Mouse (Mus musculus): ENCODE data around the gene Nmt2. TPM values are rescaled to one million over a fixed set of nuclear protein-coding genes. Genes with fewer than 3 reads are reported as not detected.

Gene Nmt2
- polyA plus RNA-seq, 1 experiment, result 20.6 TPM

DNA sequence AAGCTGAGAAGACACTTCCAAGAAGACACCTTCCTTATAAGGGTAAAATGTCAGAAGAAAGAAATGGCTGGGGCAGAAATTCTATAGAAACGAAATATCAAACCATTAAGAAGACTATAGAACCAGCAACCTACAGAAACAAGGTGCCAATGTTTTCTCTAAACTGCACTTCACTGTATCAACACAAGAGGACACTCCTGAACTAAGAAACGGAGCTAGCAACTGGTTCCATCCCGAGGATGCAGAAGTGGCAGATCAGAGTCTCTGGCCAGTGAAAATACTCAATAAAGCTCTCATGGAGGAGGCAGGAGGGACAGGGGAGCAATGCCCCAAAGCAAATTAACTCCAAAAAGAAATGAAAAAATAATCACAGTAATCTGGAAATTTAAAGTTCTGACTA is 64.9 kb downstream of the Nmt2 start:
- Histone ChIP-seq H3K27ac (ENCODE audit: insufficient read depth, low read depth, low read length) (no peak overlapping the region), H3K4me1 (ENCODE audit: control insufficient read depth, insufficient read depth, low read length) (no peaks in the 10 kb centered on the region), H3K4me3 (ENCODE audit: insufficient read depth, low read length) (no peak overlapping the region)
- no peak for TF ChIP-seq CTCF (IDR thresholded peaks at IDR 0.05; ENCODE audit: low read depth, low read length)
- no peak for TF ChIP-seq POLR2A (IDR thresholded peaks at IDR 0.05; ENCODE audit: borderline replicate concordance, low read depth, low read length)

DNA sequence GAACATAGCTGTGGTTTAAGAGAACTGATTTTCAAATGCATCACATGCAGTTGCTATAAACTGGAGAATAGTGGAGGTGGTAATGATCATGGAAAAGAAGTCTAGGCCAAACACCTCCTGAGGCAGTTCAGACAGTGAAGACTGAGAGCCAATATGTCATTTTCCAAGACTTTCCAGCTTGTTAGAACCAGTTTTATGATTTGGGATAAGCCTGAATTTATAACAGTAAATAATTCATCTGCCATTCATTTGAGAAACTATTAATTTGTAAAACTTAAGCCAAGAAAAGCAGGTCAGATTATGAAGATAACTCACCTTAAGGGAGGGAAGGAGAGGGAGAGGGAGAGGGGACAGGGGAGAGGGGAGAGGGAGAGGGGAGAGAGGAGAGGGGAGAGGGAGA is 69.1 kb downstream of the Nmt2 start:
- Histone ChIP-seq H3K4me3 (ENCODE audit: insufficient read depth, low read length) (no peak overlapping the region), H3K27ac (ENCODE audit: insufficient read depth, low read depth, low read length) (no peak overlapping the region), H3K4me1 (ENCODE audit: control insufficient read depth, insufficient read depth, low read length) (peaks cover 24% of the 10 kb centered on the region)
- TF ChIP-seq CTCF (IDR thresholded peaks at IDR 0.05; ENCODE audit: low read depth, low read length) (no peak), POLR2A (IDR thresholded peaks at IDR 0.05; ENCODE audit: borderline replicate concordance, low read depth, low read length) (no peak)

DNA sequence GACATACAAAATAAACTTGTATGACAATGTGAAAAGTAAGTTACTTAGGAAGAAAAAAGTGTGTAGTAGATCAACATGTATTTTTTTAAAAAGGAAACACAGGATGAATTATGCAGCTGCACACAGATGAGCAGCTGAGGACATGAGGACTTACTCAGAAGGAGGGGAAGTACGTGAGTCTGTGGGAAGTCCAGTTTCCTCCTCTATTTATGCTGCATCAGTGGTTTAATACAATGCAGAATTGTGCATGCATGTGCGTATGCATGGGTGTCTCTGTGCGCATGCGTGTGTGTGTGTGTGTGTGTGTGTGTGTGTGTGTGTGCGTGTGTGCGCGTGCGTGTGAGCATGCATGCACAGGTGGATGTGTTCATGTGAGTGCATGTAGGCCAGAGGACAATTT is 71.8 kb downstream of the Nmt2 start:
- Histone ChIP-seq H3K4me3 (ENCODE audit: insufficient read depth, low read length) (no peak overlapping the region), H3K27ac (ENCODE audit: insufficient read depth, low read depth, low read length) (peak overlapping the region; percentile 51), H3K4me1 (ENCODE audit: control insufficient read depth, insufficient read depth, low read length) (peaks cover 24% of the 10 kb centered on the region)
- TF ChIP-seq POLR2A (IDR thresholded peaks at IDR 0.05; ENCODE audit: borderline replicate concordance, low read depth, low read length), result no peak
- TF ChIP-seq CTCF (IDR thresholded peaks at IDR 0.05; ENCODE audit: low read depth, low read length), result no peak

DNA sequence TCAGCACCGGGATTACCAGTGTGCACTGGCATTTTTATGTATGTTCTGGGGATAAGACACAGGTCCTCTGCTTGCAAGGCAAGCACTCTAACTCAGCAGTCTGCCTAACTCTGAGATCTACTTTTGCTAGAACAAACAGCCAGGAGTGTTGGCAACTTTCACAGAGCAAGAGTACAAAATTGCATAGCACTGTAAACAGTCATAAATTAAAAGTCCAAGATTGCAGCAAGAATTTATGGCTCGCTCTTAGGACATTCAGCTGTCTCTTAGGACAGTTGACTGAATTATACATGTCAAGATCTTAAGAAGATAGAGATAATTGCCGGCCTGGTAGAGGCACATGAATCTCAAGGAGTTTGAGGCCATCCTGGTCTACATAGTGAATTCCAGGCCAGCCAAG is 72.3 kb downstream of the Nmt2 start:
- TF ChIP-seq POLR2A (IDR thresholded peaks at IDR 0.05; ENCODE audit: borderline replicate concordance, low read depth, low read length), result no peak
- no peak for TF ChIP-seq CTCF (IDR thresholded peaks at IDR 0.05; ENCODE audit: low read depth, low read length)
- H3K27ac ChIP-seq (ENCODE audit: insufficient read depth, low read depth, low read length), result peak overlapping the region; percentile 51
- H3K4me1 ChIP-seq (ENCODE audit: control insufficient read depth, insufficient read depth, low read length), result peaks cover 24% of the 10 kb centered on the region
- H3K4me3 ChIP-seq (ENCODE audit: insufficient read depth, low read length), result no peak overlapping the region

DNA sequence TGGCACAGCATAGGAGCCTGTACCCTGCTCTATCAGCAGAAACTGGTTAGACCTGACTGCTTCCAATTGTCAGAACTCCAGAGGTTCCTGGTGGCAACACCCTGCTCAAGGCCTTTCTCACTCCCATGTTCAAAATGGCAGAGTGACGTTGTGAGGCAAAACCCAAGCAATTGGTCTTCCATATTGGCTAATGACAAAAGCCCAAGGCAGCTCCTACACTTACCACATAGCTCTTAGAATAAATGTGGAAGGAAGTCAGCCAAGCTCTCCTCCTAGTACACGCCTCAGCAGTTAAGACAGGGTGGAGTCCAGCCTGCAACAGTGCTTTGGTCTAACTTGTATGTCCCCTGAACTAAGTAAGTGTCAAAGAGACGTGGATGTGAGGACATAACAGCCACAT is 73.9 kb downstream of the Nmt2 start:
- TF ChIP-seq CTCF (IDR thresholded peaks at IDR 0.05; ENCODE audit: low read depth, low read length) (no peak), POLR2A (IDR thresholded peaks at IDR 0.05; ENCODE audit: borderline replicate concordance, low read depth, low read length) (no peak)
- no peak overlapping the region for H3K4me3 ChIP-seq (ENCODE audit: insufficient read depth, low read length)
- H3K4me1 ChIP-seq (ENCODE audit: control insufficient read depth, insufficient read depth, low read length), result peaks cover 24% of the 10 kb centered on the region
- H3K27ac ChIP-seq (ENCODE audit: insufficient read depth, low read depth, low read length), result no peak overlapping the region

DNA sequence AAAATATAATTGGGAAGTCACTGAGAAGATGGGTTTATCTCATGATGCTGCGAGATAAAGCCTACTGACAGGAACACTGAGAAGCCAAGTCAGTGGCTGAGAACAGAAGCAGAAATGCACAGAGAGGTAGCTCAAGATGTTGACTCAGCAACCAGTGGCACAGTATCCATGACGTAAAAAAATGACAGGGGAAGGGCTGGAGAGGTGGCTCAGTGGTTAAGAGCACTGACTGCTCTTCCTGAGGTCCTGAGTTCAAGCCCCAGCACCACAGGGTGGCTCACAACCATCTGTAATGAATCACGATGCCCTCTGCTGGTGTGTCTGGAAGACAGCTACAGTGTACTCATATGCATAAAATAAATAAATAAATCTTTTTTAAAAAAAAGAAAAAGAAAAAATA is 77.1 kb downstream of the Nmt2 start:
- Histone ChIP-seq H3K4me3 (ENCODE audit: insufficient read depth, low read length) (no peak overlapping the region), H3K4me1 (ENCODE audit: control insufficient read depth, insufficient read depth, low read length) (peaks cover 16% of the 10 kb centered on the region), H3K27ac (ENCODE audit: insufficient read depth, low read depth, low read length) (no peak overlapping the region)
- TF ChIP-seq POLR2A (IDR thresholded peaks at IDR 0.05; ENCODE audit: borderline replicate concordance, low read depth, low read length) (no peak), CTCF (IDR thresholded peaks at IDR 0.05; ENCODE audit: low read depth, low read length) (no peak)

DNA sequence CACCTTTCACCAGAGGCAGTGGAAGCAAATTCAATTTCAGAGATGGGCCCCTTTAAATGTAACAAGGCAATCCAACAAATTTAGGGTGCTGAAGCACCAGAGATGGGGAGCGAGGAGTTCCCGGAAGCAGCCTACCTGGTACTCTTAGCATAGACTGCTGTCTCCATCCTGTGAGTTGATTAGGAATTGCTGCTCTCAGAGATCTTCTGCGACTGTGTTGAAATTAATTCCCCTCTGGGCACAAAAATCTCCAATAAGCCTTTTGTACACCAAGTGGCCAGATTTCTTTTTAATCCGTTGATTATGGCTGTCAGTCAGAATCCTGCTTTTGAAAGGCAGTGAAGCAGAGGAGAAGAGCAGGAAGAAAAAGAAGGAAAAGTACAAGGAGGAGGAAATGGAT is 81.1 kb downstream of the Nmt2 start:
- no peak overlapping the region for H3K27ac ChIP-seq (ENCODE audit: insufficient read depth, low read depth, low read length)
- no peaks in the 10 kb centered on the region for H3K4me1 ChIP-seq (ENCODE audit: control insufficient read depth, insufficient read depth, low read length)
- H3K4me3 ChIP-seq (ENCODE audit: insufficient read depth, low read length), result no peak overlapping the region
- TF ChIP-seq CTCF (IDR thresholded peaks at IDR 0.05; ENCODE audit: low read depth, low read length) (no peak), POLR2A (IDR thresholded peaks at IDR 0.05; ENCODE audit: borderline replicate concordance, low read depth, low read length) (no peak)

Other genes with a start within 250 kb of the Nmt2 start
- gene Fam171a1, start 170.0 kb upstream of the Nmt2 start, polyA plus RNA-seq (2012; ENCODE audit: insufficient read depth, insufficient read length, missing spikeins), result 0.32 and 0.35 TPM in 2 replicates
- 4.7 and 5.5 TPM in 2 replicates for gene Rpp38, start 48.4 kb downstream of the Nmt2 start, polyA plus RNA-seq (2012; ENCODE audit: insufficient read depth, insufficient read length, missing spikeins)
- gene Acbd7, start 52.0 kb downstream of the Nmt2 start, polyA plus RNA-seq (2012; ENCODE audit: insufficient read depth, insufficient read length, missing spikeins), result not detected in 2 replicates
- not detected in 2 replicates for gene Olah, start 113.0 kb downstream of the Nmt2 start, polyA plus RNA-seq (2012; ENCODE audit: insufficient read depth, insufficient read length, missing spikeins)
- 2.4 TPM in 1 of 2 replicates, not detected in the other for gene Meig1, start 138.4 kb downstream of the Nmt2 start, polyA plus RNA-seq (2012; ENCODE audit: insufficient read depth, insufficient read length, missing spikeins)
- 136 and 140 TPM in 2 replicates for gene Dclre1c, start 139.9 kb downstream of the Nmt2 start, polyA plus RNA-seq (2012; ENCODE audit: insufficient read depth, insufficient read length, missing spikeins)
- 1.1 and 1.5 TPM in 2 replicates for gene Suv39h2, start 190.8 kb downstream of the Nmt2 start, polyA plus RNA-seq (2012; ENCODE audit: insufficient read depth, insufficient read length, missing spikeins)
- 2.5 and 2.7 TPM in 2 replicates for gene Gm45902, start 228.6 kb downstream of the Nmt2 start, polyA plus RNA-seq (2012; ENCODE audit: insufficient read depth, insufficient read length, missing spikeins)
- gene Hspa14, start 228.6 kb downstream of the Nmt2 start, polyA plus RNA-seq (2012; ENCODE audit: insufficient read depth, insufficient read length, missing spikeins), result 43.0 and 44.3 TPM in 2 replicates
- gene Cdnf, start 228.8 kb downstream of the Nmt2 start, polyA plus RNA-seq (2012; ENCODE audit: insufficient read depth, insufficient read length, missing spikeins), result 0.97 and 1.1 TPM in 2 replicates